Mouse (Mus musculus): Measurements from ENCODE around the gene Dnmt3a. TPM values are rescaled to one million over a fixed set of nuclear protein-coding genes. Genes with fewer than 3 reads are reported as not detected.

The Dnmt3a gene
- polyA plus RNA-seq, 1 experiment from 2014 or later: 60.3 TPM

- Histone ChIP-seq H3K27me3 (replicated peaks; ENCODE audit: insufficient read depth, low read length) (no peaks in the 10 kb centered on the region), H3K27ac (ENCODE audit: low read length) (no peak overlapping the region), H3K4me1 (ENCODE audit: insufficient read depth, low read depth, low read length) (no peaks in the 10 kb centered on the region), H3K9ac (replicated peaks; ENCODE audit: low read depth) (no peak overlapping the region), H3K4me3 (ENCODE audit: low read depth, low read length) (no peak overlapping the region), H3K4me2 (replicated peaks; ENCODE audit: low read depth, low read length) (no peak overlapping the region), H3K9me3 (ENCODE audit: low read length) (no peaks in the 10 kb centered on the region), H3K36me3 (ENCODE audit: insufficient read depth, low read length) (no peaks in the 10 kb centered on the region)
- TF ChIP-seq EP300 (IDR thresholded peaks at IDR 0.05): no peak
- TF ChIP-seq CTCF (IDR thresholded peaks at IDR 0.05): no peak
- WGBS: 67% methylated on average over 5 of the region's 5 CpGs
- ATAC-seq (no peak), DNase-seq (ENCODE audit: low spot score) (no peak)
Observed at GRCm38 (mm10) chr12:3789626-3790185, 16.1 kb upstream of the Dnmt3a start.

- H3K9me3 ChIP-seq (ENCODE audit: low read length): no peaks in the 10 kb centered on the region
- no peak for TF ChIP-seq EP300 (IDR thresholded peaks at IDR 0.05)
- no peak for TF ChIP-seq CTCF (IDR thresholded peaks at IDR 0.05)
- H3K9ac ChIP-seq (replicated peaks; ENCODE audit: low read depth): no peak overlapping the region
- DNase-seq (ENCODE audit: low spot score) (no peak), ATAC-seq (no peak)
- no peaks in the 10 kb centered on the region for H3K4me1 ChIP-seq (ENCODE audit: insufficient read depth, low read depth, low read length)
- no peaks in the 10 kb centered on the region for H3K36me3 ChIP-seq (ENCODE audit: insufficient read depth, low read length)
- no peak overlapping the region for H3K4me3 ChIP-seq (ENCODE audit: low read depth, low read length)
- no peak overlapping the region for H3K27ac ChIP-seq (ENCODE audit: low read length)
- H3K27me3 ChIP-seq (replicated peaks; ENCODE audit: insufficient read depth, low read length): no peaks in the 10 kb centered on the region
- WGBS: 42% methylated on average over 7 of the region's 7 CpGs
- H3K4me2 ChIP-seq (replicated peaks; ENCODE audit: low read depth, low read length): peak overlapping the region; percentile 62; the same call in 1 of the 2 replicates
Observed at GRCm38 (mm10) chr12:3791257-3791656, 14.6 kb upstream of the Dnmt3a start.

- under 1% methylated on average over 22 of the region's 22 CpGs for WGBS
- TF ChIP-seq EP300 (IDR thresholded peaks at IDR 0.05): no peak
- peak; percentile 96 for TF ChIP-seq CTCF (IDR thresholded peaks at IDR 0.05)
- Histone ChIP-seq H3K4me3 (ENCODE audit: low read depth, low read length) (peak overlapping the region; percentile 35), H3K27me3 (replicated peaks; ENCODE audit: insufficient read depth, low read length) (no peaks in the 10 kb centered on the region), H3K4me1 (ENCODE audit: insufficient read depth, low read depth, low read length) (no peaks in the 10 kb centered on the region), H3K27ac (ENCODE audit: low read length) (no peak overlapping the region), H3K9me3 (ENCODE audit: low read length) (no peaks in the 10 kb centered on the region), H3K9ac (replicated peaks; ENCODE audit: low read depth) (no peak overlapping the region; the same call in 1 of the 2 replicates), H3K4me2 (replicated peaks; ENCODE audit: low read depth, low read length) (peak overlapping the region; percentile 62), H3K36me3 (ENCODE audit: insufficient read depth, low read length) (no peaks in the 10 kb centered on the region)
- peak; percentile 96 for DNase-seq (ENCODE audit: low spot score)
- peak; percentile 95 for ATAC-seq
Observed at GRCm38 (mm10) chr12:3791732-3792131, 14.1 kb upstream of the Dnmt3a start.

DNA sequence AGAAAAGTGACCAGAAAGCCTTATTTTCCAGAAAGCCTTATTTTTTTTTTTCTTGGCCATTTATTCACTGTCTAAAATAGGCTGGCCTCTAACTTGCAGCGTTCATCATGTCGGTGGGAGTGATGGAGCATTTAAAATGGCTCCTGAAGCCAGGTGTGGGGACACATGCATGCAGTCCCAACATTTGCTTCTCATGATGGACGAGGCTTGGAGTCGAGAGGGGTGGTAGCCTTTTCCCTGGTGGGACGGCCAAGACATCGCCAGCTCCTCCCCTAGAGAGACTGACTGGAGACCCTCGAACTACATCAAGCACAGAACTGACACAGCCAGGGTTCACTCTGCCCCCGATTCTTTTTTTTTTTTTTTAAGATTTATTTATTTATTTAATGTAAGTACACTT is 13.6 kb upstream of the Dnmt3a start:
- 13% methylated on average over 8 of the region's 8 CpGs for WGBS
- Histone ChIP-seq H3K4me2 (replicated peaks; ENCODE audit: low read depth, low read length) (peak overlapping the region; percentile 62), H3K27me3 (replicated peaks; ENCODE audit: insufficient read depth, low read length) (no peaks in the 10 kb centered on the region), H3K9me3 (ENCODE audit: low read length) (no peaks in the 10 kb centered on the region), H3K9ac (replicated peaks; ENCODE audit: low read depth) (no peak overlapping the region; the same call in 1 of the 2 replicates), H3K4me3 (ENCODE audit: low read depth, low read length) (peak overlapping the region; percentile 35), H3K4me1 (ENCODE audit: insufficient read depth, low read depth, low read length) (no peaks in the 10 kb centered on the region), H3K36me3 (ENCODE audit: insufficient read depth, low read length) (no peaks in the 10 kb centered on the region), H3K27ac (ENCODE audit: low read length) (no peak overlapping the region)
- ATAC-seq (peak; percentile 7; the same call in 1 of the 2 replicates), DNase-seq (ENCODE audit: low spot score) (no peak)
- TF ChIP-seq CTCF (IDR thresholded peaks at IDR 0.05) (no peak), EP300 (IDR thresholded peaks at IDR 0.05) (no peak)

DNA sequence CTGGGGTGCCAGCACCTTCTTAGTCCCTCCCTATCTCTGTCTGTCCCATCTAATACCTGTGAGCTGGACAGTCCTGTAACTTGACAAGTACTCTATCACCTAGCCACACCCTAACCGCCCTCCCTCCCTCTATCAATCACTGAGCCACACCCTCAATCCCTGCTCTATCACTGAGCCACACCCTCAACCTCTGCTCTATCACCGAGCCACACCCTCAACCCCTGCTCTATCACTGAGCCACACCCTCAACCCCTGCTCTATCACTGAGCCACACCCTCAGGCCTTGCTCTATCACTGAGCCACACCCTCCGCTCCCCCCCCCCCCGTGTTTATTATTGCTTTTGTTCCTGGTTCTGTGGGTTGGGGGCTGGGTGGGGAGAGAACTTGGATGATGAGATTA is 10.2 kb upstream of the Dnmt3a start:
- no peak overlapping the region for H3K9ac ChIP-seq (replicated peaks; ENCODE audit: low read depth)
- ATAC-seq (no peak), DNase-seq (ENCODE audit: low spot score) (no peak)
- no peaks in the 10 kb centered on the region for H3K36me3 ChIP-seq (ENCODE audit: insufficient read depth, low read length)
- H3K27me3 ChIP-seq (replicated peaks; ENCODE audit: insufficient read depth, low read length): no peaks in the 10 kb centered on the region
- H3K4me2 ChIP-seq (replicated peaks; ENCODE audit: low read depth, low read length): no peak overlapping the region
- TF ChIP-seq EP300 (IDR thresholded peaks at IDR 0.05): no peak
- no peak for TF ChIP-seq CTCF (IDR thresholded peaks at IDR 0.05)
- H3K27ac ChIP-seq (ENCODE audit: low read length): no peak overlapping the region
- no peaks in the 10 kb centered on the region for H3K9me3 ChIP-seq (ENCODE audit: low read length)
- H3K4me3 ChIP-seq (ENCODE audit: low read depth, low read length): no peak overlapping the region
- 38% methylated on average over 2 of the region's 4 CpGs for WGBS
- H3K4me1 ChIP-seq (ENCODE audit: insufficient read depth, low read depth, low read length): no peaks in the 10 kb centered on the region

GRCm38 (mm10) chr12:3799551-3799950 is 6.3 kb upstream of the Dnmt3a start:
- Histone ChIP-seq H3K9me3 (ENCODE audit: low read length) (no peaks in the 10 kb centered on the region), H3K4me1 (ENCODE audit: insufficient read depth, low read depth, low read length) (no peaks in the 10 kb centered on the region), H3K36me3 (ENCODE audit: insufficient read depth, low read length) (no peaks in the 10 kb centered on the region), H3K9ac (replicated peaks; ENCODE audit: low read depth) (no peak overlapping the region), H3K27ac (ENCODE audit: low read length) (no peak overlapping the region), H3K4me2 (replicated peaks; ENCODE audit: low read depth, low read length) (no peak overlapping the region), H3K4me3 (ENCODE audit: low read depth, low read length) (no peak overlapping the region), H3K27me3 (replicated peaks; ENCODE audit: insufficient read depth, low read length) (no peaks in the 10 kb centered on the region)
- ATAC-seq (no peak), DNase-seq (ENCODE audit: low spot score) (no peak)
- 78% methylated on average over 1 of the region's 1 CpGs for WGBS
- TF ChIP-seq EP300 (IDR thresholded peaks at IDR 0.05) (no peak), CTCF (IDR thresholded peaks at IDR 0.05) (no peak)

Data from lung, postnatal 0 days (tissue).